Mouse (Mus musculus): Measurements from ENCODE around the gene Sgsh. TPM values are rescaled to one million over a fixed set of nuclear protein-coding genes. Genes with fewer than 3 reads are reported as not detected.

Sgsh gene
- polyA plus RNA-seq, 1 experiment from 2014 or later, result 4.1 TPM

GRCm38 (mm10) chr11:119331970-119332369 lies 23.4 kb downstream of the Sgsh start:
- no peak for ATAC-seq
- Histone ChIP-seq H3K9me3 (replicated peaks; ENCODE audit: control insufficient read depth, low read length, poor library complexity, severe bottlenecking) (no peaks in the 10 kb centered on the region), H3K4me1 (ENCODE audit: control insufficient read depth, insufficient read depth, low read length) (no peaks in the 10 kb centered on the region), H3K36me3 (ENCODE audit: control insufficient read depth, insufficient read depth, low read length) (no peaks in the 10 kb centered on the region), H3K27me3 (ENCODE audit: control insufficient read depth, insufficient read depth, low read depth, low read length) (no peaks in the 10 kb centered on the region), H3K9ac (ENCODE audit: low read depth, low read length) (no peak overlapping the region), H3K4me3 (ENCODE audit: low read depth, low read length) (no peak overlapping the region), H3K4me2 (ENCODE audit: low read length) (no peak overlapping the region), H3K27ac (ENCODE audit: low read length) (no peak overlapping the region)
- 59% methylated on average over 3 of the region's 3 CpGs for WGBS

- H3K4me3 ChIP-seq (ENCODE audit: low read depth, low read length), result no peak overlapping the region
- ATAC-seq, result no peak
- H3K4me1 ChIP-seq (ENCODE audit: control insufficient read depth, insufficient read depth, low read length), result no peaks in the 10 kb centered on the region
- H3K36me3 ChIP-seq (ENCODE audit: control insufficient read depth, insufficient read depth, low read length), result no peaks in the 10 kb centered on the region
- 59% methylated on average over 4 of the region's 4 CpGs for WGBS
- H3K9ac ChIP-seq (ENCODE audit: low read depth, low read length), result no peak overlapping the region
- H3K27ac ChIP-seq (ENCODE audit: low read length), result no peak overlapping the region
- no peaks in the 10 kb centered on the region for H3K9me3 ChIP-seq (replicated peaks; ENCODE audit: control insufficient read depth, low read length, poor library complexity, severe bottlenecking)
- H3K4me2 ChIP-seq (ENCODE audit: low read length), result no peak overlapping the region
- H3K27me3 ChIP-seq (ENCODE audit: control insufficient read depth, insufficient read depth, low read depth, low read length), result no peaks in the 10 kb centered on the region
Observed at GRCm38 (mm10) chr11:119330592-119330991, 24.7 kb downstream of the Sgsh start.

GRCm38 (mm10) chr11:119325068-119325467 lies 30.3 kb downstream of the Sgsh start:
- Histone ChIP-seq H3K27me3 (ENCODE audit: control insufficient read depth, insufficient read depth, low read depth, low read length) (no peaks in the 10 kb centered on the region), H3K9ac (ENCODE audit: low read depth, low read length) (no peak overlapping the region), H3K4me2 (ENCODE audit: low read length) (no peak overlapping the region), H3K4me1 (ENCODE audit: control insufficient read depth, insufficient read depth, low read length) (no peaks in the 10 kb centered on the region), H3K9me3 (replicated peaks; ENCODE audit: control insufficient read depth, low read length, poor library complexity, severe bottlenecking) (no peaks in the 10 kb centered on the region), H3K4me3 (ENCODE audit: low read depth, low read length) (no peak overlapping the region), H3K27ac (ENCODE audit: low read length) (no peak overlapping the region), H3K36me3 (ENCODE audit: control insufficient read depth, insufficient read depth, low read length) (no peaks in the 10 kb centered on the region)
- ATAC-seq, result no peak
- WGBS, result 79% methylated on average over 1 of the region's 1 CpGs

- H3K27me3 ChIP-seq (ENCODE audit: control insufficient read depth, insufficient read depth, low read depth, low read length), result no peaks in the 10 kb centered on the region
- no peak for ATAC-seq
- no peak overlapping the region for H3K9ac ChIP-seq (ENCODE audit: low read depth, low read length)
- no peak overlapping the region for H3K4me3 ChIP-seq (ENCODE audit: low read depth, low read length)
- H3K4me2 ChIP-seq (ENCODE audit: low read length), result no peak overlapping the region
- 87% methylated on average over 13 of the region's 13 CpGs for WGBS
- no peaks in the 10 kb centered on the region for H3K36me3 ChIP-seq (ENCODE audit: control insufficient read depth, insufficient read depth, low read length)
- H3K4me1 ChIP-seq (ENCODE audit: control insufficient read depth, insufficient read depth, low read length), result no peaks in the 10 kb centered on the region
- H3K9me3 ChIP-seq (replicated peaks; ENCODE audit: control insufficient read depth, low read length, poor library complexity, severe bottlenecking), result no peaks in the 10 kb centered on the region
- H3K27ac ChIP-seq (ENCODE audit: low read length), result no peak overlapping the region
Observed at GRCm38 (mm10) chr11:119322521-119322920, 32.8 kb downstream of the Sgsh start.

- no peak overlapping the region for H3K9ac ChIP-seq (ENCODE audit: low read depth, low read length)
- 89% methylated on average over 4 of the region's 4 CpGs for WGBS
- H3K4me1 ChIP-seq (ENCODE audit: control insufficient read depth, insufficient read depth, low read length), result no peaks in the 10 kb centered on the region
- no peak overlapping the region for H3K27ac ChIP-seq (ENCODE audit: low read length)
- H3K36me3 ChIP-seq (ENCODE audit: control insufficient read depth, insufficient read depth, low read length), result no peaks in the 10 kb centered on the region
- no peak overlapping the region for H3K4me3 ChIP-seq (ENCODE audit: low read depth, low read length)
- H3K27me3 ChIP-seq (ENCODE audit: control insufficient read depth, insufficient read depth, low read depth, low read length), result no peaks in the 10 kb centered on the region
- ATAC-seq, result no peak
- no peaks in the 10 kb centered on the region for H3K9me3 ChIP-seq (replicated peaks; ENCODE audit: control insufficient read depth, low read length, poor library complexity, severe bottlenecking)
- H3K4me2 ChIP-seq (ENCODE audit: low read length), result no peak overlapping the region
Observed at GRCm38 (mm10) chr11:119316720-119317119, 38.6 kb downstream of the Sgsh start.

GRCm38 (mm10) chr11:119314252-119314936 lies 40.9 kb downstream of the Sgsh start:
- no peak overlapping the region for H3K27ac ChIP-seq (ENCODE audit: low read length)
- no peak for ATAC-seq
- no peak overlapping the region for H3K9ac ChIP-seq (ENCODE audit: low read depth, low read length)
- H3K9me3 ChIP-seq (replicated peaks; ENCODE audit: control insufficient read depth, low read length, poor library complexity, severe bottlenecking), result no peaks in the 10 kb centered on the region
- H3K4me3 ChIP-seq (ENCODE audit: low read depth, low read length), result no peak overlapping the region
- H3K4me2 ChIP-seq (ENCODE audit: low read length), result no peak overlapping the region
- H3K27me3 ChIP-seq (ENCODE audit: control insufficient read depth, insufficient read depth, low read depth, low read length), result no peaks in the 10 kb centered on the region
- H3K36me3 ChIP-seq (ENCODE audit: control insufficient read depth, insufficient read depth, low read length), result no peaks in the 10 kb centered on the region
- H3K4me1 ChIP-seq (ENCODE audit: control insufficient read depth, insufficient read depth, low read length), result no peaks in the 10 kb centered on the region
- 81% methylated on average over 17 of the region's 17 CpGs for WGBS

GRCm38 (mm10) chr11:119310621-119311020 lies 44.7 kb downstream of the Sgsh start:
- no peak overlapping the region for H3K4me3 ChIP-seq (ENCODE audit: low read depth, low read length)
- WGBS, result 15% methylated on average over 10 of the region's 10 CpGs
- H3K36me3 ChIP-seq (ENCODE audit: control insufficient read depth, insufficient read depth, low read length), result no peaks in the 10 kb centered on the region
- ATAC-seq, result no peak
- H3K4me2 ChIP-seq (ENCODE audit: low read length), result no peak overlapping the region
- H3K27me3 ChIP-seq (ENCODE audit: control insufficient read depth, insufficient read depth, low read depth, low read length), result no peaks in the 10 kb centered on the region
- no peaks in the 10 kb centered on the region for H3K9me3 ChIP-seq (replicated peaks; ENCODE audit: control insufficient read depth, low read length, poor library complexity, severe bottlenecking)
- no peaks in the 10 kb centered on the region for H3K4me1 ChIP-seq (ENCODE audit: control insufficient read depth, insufficient read depth, low read length)
- no peak overlapping the region for H3K27ac ChIP-seq (ENCODE audit: low read length)
- H3K9ac ChIP-seq (ENCODE audit: low read depth, low read length), result no peak overlapping the region

GRCm38 (mm10) chr11:119307916-119308315 lies 47.4 kb downstream of the Sgsh start:
- H3K9me3 ChIP-seq (replicated peaks; ENCODE audit: control insufficient read depth, low read length, poor library complexity, severe bottlenecking), result no peaks in the 10 kb centered on the region
- 33% methylated on average over 11 of the region's 11 CpGs for WGBS
- no peak overlapping the region for H3K27ac ChIP-seq (ENCODE audit: low read length)

GRCm38 (mm10) chr11:119307658-119307867 lies 47.8 kb downstream of the Sgsh start, which contains the start of gene Card14:
Card14 (plus strand) TSS chr11:119307768.
- Histone ChIP-seq H3K4me3 (ENCODE audit: low read depth, low read length) (no peak within 1 kb of the TSS), H3K4me2 (ENCODE audit: low read length) (no peak within 1 kb of the TSS), H3K9me3 (replicated peaks; ENCODE audit: control insufficient read depth, low read length, poor library complexity, severe bottlenecking) (no peaks in the 10 kb centered on the region), H3K9ac (ENCODE audit: low read depth, low read length) (no peak within 1 kb of the TSS), H3K27me3 (ENCODE audit: control insufficient read depth, insufficient read depth, low read depth, low read length) (0 out of 2 replicates have a peak, but pooled peaks cover 2% of the 10 kb centered on the region), H3K4me1 (ENCODE audit: control insufficient read depth, insufficient read depth, low read length) (no peaks in the 10 kb centered on the region), H3K27ac (ENCODE audit: low read length) (no peak within 1 kb of the TSS), H3K36me3 (ENCODE audit: control insufficient read depth, insufficient read depth, low read length) (no peaks in the 10 kb centered on the region)
- ATAC-seq, result no peak
- WGBS, result 47% methylated on average over 1 of the region's 1 CpGs

More at GRCm38 (mm10) chr11:119307916-119308315, 47.4 kb downstream of the Sgsh start:
- Histone ChIP-seq H3K4me1 (ENCODE audit: control insufficient read depth, insufficient read depth, low read length) (no peaks in the 10 kb centered on the region), H3K36me3 (ENCODE audit: control insufficient read depth, insufficient read depth, low read length) (no peaks in the 10 kb centered on the region), H3K27me3 (ENCODE audit: control insufficient read depth, insufficient read depth, low read depth, low read length) (0 out of 2 replicates have a peak, but pooled peaks cover 2% of the 10 kb centered on the region), H3K9ac (ENCODE audit: low read depth, low read length) (no peak overlapping the region), H3K4me2 (ENCODE audit: low read length) (no peak overlapping the region), H3K4me3 (ENCODE audit: low read depth, low read length) (no peak overlapping the region)
- no peak for ATAC-seq

All from midbrain, embryonic 16.5 days (tissue).